Comparison of ENCODE assay signal across 14 mouse cellular contexts in genomic region chr9:96281497-96281896, GRCm38 (mm10).
DNase-seq lines count a peak whose midpoint lies in the region; ATAC-seq and TF ChIP-seq lines count a peak whose summit lies in the region.
"Had no signal": no experiment of that assay in that cellular context is flagged by ENCODE, and none has a peak within 500 bp of the region (broad histone marks: within the 10 kb centered on the region; RNA-seq: fewer than 3 reads in every experiment).

No protein-coding gene starts in this region.

- no peaks in the 10 kb centered on the region for H3K4me1 ChIP-seq in intestine, postnatal 0 days (replicated peaks; ENCODE audit: control insufficient read depth, insufficient read depth, low read length)
- H3K4me1 ChIP-seq in intestine, embryonic 16.5 days (ENCODE audit: control insufficient read depth, insufficient read depth, low read length) = no peaks in the 10 kb centered on the region
- H3K4me1 ChIP-seq: heart, embryonic 10.5 days; hindbrain, embryonic 10.5 days; lung, embryonic 15.5 days; midbrain, embryonic 12.5 days had no signal

- H3K27ac ChIP-seq in intestine, postnatal 0 days (ENCODE audit: low read depth, low read length) = no peak overlapping the region
- H3K27ac ChIP-seq in intestine, embryonic 16.5 days (ENCODE audit: low read length) = no peak overlapping the region
- H3K27ac ChIP-seq: heart, embryonic 10.5 days; hindbrain, embryonic 10.5 days; lung, embryonic 15.5 days; midbrain, embryonic 12.5 days had no signal

- no peak overlapping the region for H3K4me2 ChIP-seq in intestine, postnatal 0 days (replicated peaks; ENCODE audit: low read depth)
- H3K4me2 ChIP-seq in intestine, embryonic 16.5 days (ENCODE audit: low read depth, low read length) = no peak overlapping the region
- H3K4me2 ChIP-seq: lung, embryonic 15.5 days; midbrain, embryonic 12.5 days had no signal

- 55% methylated on average over 3 of the region's 3 CpGs for WGBS in intestine, postnatal 0 days
- 67% methylated on average over 3 of the region's 3 CpGs for WGBS in intestine, embryonic 16.5 days

- ATAC-seq in intestine, postnatal 0 days = no peak
- ATAC-seq in intestine, embryonic 16.5 days = no peak
- no peak for ATAC-seq in frontal cortex, adult (ENCODE audit: low TSS enrichment)
- no peak for ATAC-seq in erythroblast, adult 5-6 weeks (replicated peaks; ENCODE audit: low FRiP score, poor library complexity, severe bottlenecking)

- H3K4me3 ChIP-seq in intestine, postnatal 0 days (ENCODE audit: low read depth, low read length) = no peak overlapping the region
- no peak overlapping the region for H3K4me3 ChIP-seq in intestine, embryonic 16.5 days (ENCODE audit: low read length)
- H3K4me3 ChIP-seq: heart, embryonic 10.5 days; hindbrain, embryonic 10.5 days; lung, embryonic 15.5 days; midbrain, embryonic 12.5 days had no signal

- H3K9me3 ChIP-seq in intestine, postnatal 0 days (ENCODE audit: control insufficient read depth) = no peaks in the 10 kb centered on the region
- no peaks in the 10 kb centered on the region for H3K9me3 ChIP-seq in intestine, embryonic 16.5 days (ENCODE audit: control insufficient read depth, low read length)
- H3K9me3 ChIP-seq: heart, embryonic 10.5 days; hindbrain, embryonic 10.5 days; lung, embryonic 15.5 days; midbrain, embryonic 12.5 days had no signal

- H3K36me3 ChIP-seq in intestine, postnatal 0 days (ENCODE audit: control insufficient read depth, insufficient read depth) = no peaks in the 10 kb centered on the region
- no peaks in the 10 kb centered on the region for H3K36me3 ChIP-seq in intestine, embryonic 16.5 days (ENCODE audit: control insufficient read depth, insufficient read depth, low read length)
- H3K36me3 ChIP-seq: lung, embryonic 15.5 days had no signal

- no peak for TF ChIP-seq POLR2A in brain, embryonic 14.5 days (IDR thresholded peaks at IDR 0.05; ENCODE audit: borderline replicate concordance, extremely low read depth, insufficient read depth, insufficient read length, poor library complexity, severe bottlenecking)

- TF ChIP-seq CTCF in intestine, postnatal 0 days (IDR thresholded peaks at IDR 0.05; ENCODE audit: low read depth) = peak; percentile 59
- TF ChIP-seq CTCF in brain, embryonic 14.5 days (IDR thresholded peaks at IDR 0.05; ENCODE audit: borderline replicate concordance, extremely low read depth, insufficient read depth, insufficient read length) = peak; percentile 19; the same call in 1 of the 2 replicates

- H3K9ac ChIP-seq in intestine, postnatal 0 days (ENCODE audit: low read depth, low read length) = no peak overlapping the region
- H3K9ac ChIP-seq in intestine, embryonic 16.5 days (ENCODE audit: low read depth, low read length) = no peak overlapping the region
- H3K9ac ChIP-seq: lung, embryonic 15.5 days; midbrain, embryonic 12.5 days had no signal

- peak; percentile 59 for DNase-seq in 416B (ENCODE audit: low read depth)
- peak; percentile 56 for DNase-seq in CD4-positive, CD25-positive, alpha-beta regulatory T cell, adult 2 months (ENCODE audit: low read depth, low spot score)
- DNase-seq in brain, embryonic 14.5 days (ENCODE audit: low read depth) = peak; percentile 24
- DNase-seq: cerebellum, adult 8-10 months; kidney, adult 9 months; right cerebral cortex, postnatal 14 days had no signal

- no peaks in the 10 kb centered on the region for H3K27me3 ChIP-seq in intestine, postnatal 0 days (replicated peaks; ENCODE audit: control insufficient read depth, insufficient read depth, low read length)
- no peaks in the 10 kb centered on the region for H3K27me3 ChIP-seq in intestine, embryonic 16.5 days (replicated peaks; ENCODE audit: control insufficient read depth, insufficient read depth, low read length)
- H3K27me3 ChIP-seq: lung, embryonic 15.5 days; midbrain, embryonic 12.5 days had no signal
